Mouse (Mus musculus) heart, postnatal 36 days (tissue): ENCODE data around the gene Pld4. TPM values are rescaled to one million over a fixed set of nuclear protein-coding genes. Genes with fewer than 3 reads are reported as not detected.

Experiments used
- microRNA-seq, 2 experiments: library from miRNA; unstranded; fragments of <30 nt; microRNA quantifications; one replicate each; pipeline ENCODE4 v1.2.0; 2021; ENCODE audit warnings: borderline number of aligned reads in 2 of 2
- total RNA-seq, 2 experiments: library from RNA; stranded (reverse); gene quantifications; 2 replicates each; pipeline ENCODE4 v1.2.3; 2021

Gene Pld4
- total RNA-seq, 2 experiments from 2014 or later = 6.1 to 8.9 TPM

Small RNA genes within 50 kb of the gene (microRNA-seq; reads per million reads assigned to microRNA genes)
- gene Mir6940 = 0 reads per million in 2 experiments

Other genes with a start within 250 kb of the Pld4 start
- gene Tmem179, start 243.9 kb upstream of the Pld4 start, total RNA-seq = not detected
- 10 to 100 TPM; 16.6 to 23.9 TPM for gene Inf2, start 171.9 kb upstream of the Pld4 start, total RNA-seq
- 100 to 1,000 TPM; 162 to 165 TPM for gene Adssl1, start 140.6 kb upstream of the Pld4 start, total RNA-seq
- gene Siva1, start 116.0 kb upstream of the Pld4 start, total RNA-seq = 10 to 100 TPM; 29.4 to 31.0 TPM
- 100 to 1,000 TPM; 184 to 212 TPM for gene Akt1, start 85.8 kb upstream of the Pld4 start, total RNA-seq
- 1 to 10 TPM; 4.7 to 5.7 TPM for gene Zbtb42, start 81.8 kb upstream of the Pld4 start, total RNA-seq
- 10 to 100 TPM in 1 of 2 experiments, 1 to 10 TPM in 1; 9.2 to 11.3 TPM for gene Cep170b, start 40.2 kb upstream of the Pld4 start, total RNA-seq
- 10 to 100 TPM; 14.1 to 20.2 TPM for gene Ahnak2, start 42.0 kb downstream of the Pld4 start, total RNA-seq
- 1 to 10 TPM; 1.6 to 2.9 TPM for gene Clba1, start 48.3 kb downstream of the Pld4 start, total RNA-seq
- gene Cdca4, start 68.8 kb downstream of the Pld4 start, total RNA-seq = 1 to 10 TPM; 6.1 to 6.6 TPM
- gene Gpr132, start 107.6 kb downstream of the Pld4 start, total RNA-seq = under 1 TPM; 0.19 TPM
- 10 to 100 TPM; 24.4 to 28.4 TPM for gene Jag2, start 169.1 kb downstream of the Pld4 start, total RNA-seq
- gene Nudt14, start 181.5 kb downstream of the Pld4 start, total RNA-seq = 10 to 100 TPM in 1 of 2 experiments, 1 to 10 TPM in 1; 5.6 to 10.6 TPM
- gene Btbd6, start 215.8 kb downstream of the Pld4 start, total RNA-seq = 10 to 100 TPM; 24.3 to 24.7 TPM
- 10 to 100 TPM; 24.5 to 25.3 TPM for gene Brf1, start 240.0 kb downstream of the Pld4 start, total RNA-seq